Mouse (Mus musculus): ENCODE measurements around the gene Adamts6. TPM values are rescaled to one million over a fixed set of nuclear protein-coding genes. Genes with fewer than 3 reads are reported as not detected.

Adamts6 gene
- 4.6 and 5.1 TPM in 2 replicates for polyA plus RNA-seq (2015; fragmentation: Nextera tagmentation; extraction: Ambion mirVana)

GRCm38 (mm10) chr13:104287366-104288225 is at the start of gene Adamts6:
Adamts6 (plus strand) TSS chr13:104287835.
- WGBS: 1% methylated on average over 23 of the region's 23 CpGs
- Histone ChIP-seq H3K9ac (peak within 1 kb of the TSS; percentile 59), H3K4me2 (peak within 1 kb of the TSS; percentile 64), H3K27ac (peak within 1 kb of the TSS; percentile 97), H3K4me1 (replicated peaks) (0 out of 2 replicates have a peak, but pooled peaks cover 5% of the 10 kb centered on the region), H3K4me3 (peak within 1 kb of the TSS; percentile 58), H3K36me3 (no peaks in the 10 kb centered on the region), H3K27me3 (no peaks in the 10 kb centered on the region), H3K9me3 (replicated peaks) (no peaks in the 10 kb centered on the region)
- ATAC-seq (replicated peaks; ENCODE audit: insufficient number of reproducible peaks, insufficient read depth, low FRiP score, low read depth): no peak

DNA sequence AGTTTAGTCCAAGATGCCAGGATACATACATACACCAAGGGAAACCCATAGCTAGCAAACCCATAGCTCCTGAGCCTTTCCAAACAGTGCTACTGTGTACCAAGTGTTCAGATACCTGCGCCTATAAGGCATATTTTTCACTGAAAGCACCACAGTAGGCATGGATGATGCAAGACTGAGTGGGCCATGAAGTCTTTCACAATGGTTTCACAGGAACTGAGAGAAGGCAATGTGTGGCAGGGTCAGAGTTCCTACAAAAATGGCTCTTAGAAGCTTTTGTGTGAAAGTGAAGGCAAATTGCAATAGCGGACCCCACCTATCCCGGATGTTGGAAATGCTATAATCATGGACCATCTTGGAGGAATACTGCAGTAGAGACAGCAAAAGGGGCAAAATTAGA is 28.6 kb upstream of the Adamts6 start:
- Histone ChIP-seq H3K4me1 (replicated peaks) (no peaks in the 10 kb centered on the region), H3K36me3 (no peaks in the 10 kb centered on the region), H3K27ac (no peak overlapping the region), H3K9ac (no peak overlapping the region), H3K4me2 (no peak overlapping the region), H3K9me3 (replicated peaks) (no peaks in the 10 kb centered on the region; the same call in 1 of the 2 replicates), H3K4me3 (no peak overlapping the region), H3K27me3 (no peaks in the 10 kb centered on the region)
- no peak for ATAC-seq (replicated peaks; ENCODE audit: insufficient number of reproducible peaks, insufficient read depth, low FRiP score, low read depth)
- 90% methylated on average over 3 of the region's 3 CpGs for WGBS

DNA sequence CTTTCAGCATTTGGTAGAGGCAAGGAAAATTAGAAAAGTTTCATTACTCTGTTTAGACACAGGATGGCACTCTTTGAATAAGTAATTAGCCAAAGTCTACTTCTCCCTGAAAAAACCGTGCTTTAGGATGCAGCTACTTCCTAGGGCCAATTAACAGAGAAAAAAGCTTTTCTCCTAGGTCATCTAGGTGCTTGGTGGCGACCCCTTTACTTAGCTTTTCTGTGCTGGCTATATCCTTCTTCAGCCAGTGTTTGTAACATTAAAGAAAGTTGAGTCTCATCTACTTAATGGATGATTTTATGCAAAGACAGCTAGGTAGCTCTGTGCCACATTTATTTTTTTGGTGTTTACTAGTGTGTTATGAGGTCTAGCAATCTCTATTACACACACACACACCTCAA is 2.6 kb upstream of the Adamts6 start:
- WGBS: 6% methylated on average over 2 of the region's 2 CpGs
- no peaks in the 10 kb centered on the region for H3K27me3 ChIP-seq
- H3K27ac ChIP-seq: peak overlapping the region; percentile 97
- peak overlapping the region; percentile 64 for H3K4me2 ChIP-seq
- peak overlapping the region; percentile 58; the same call in 1 of the 2 replicates for H3K4me3 ChIP-seq
- H3K9me3 ChIP-seq (replicated peaks): no peaks in the 10 kb centered on the region
- no peaks in the 10 kb centered on the region for H3K36me3 ChIP-seq
- H3K9ac ChIP-seq: no peak overlapping the region
- 0 out of 2 replicates have a peak, but pooled peaks cover 5% of the 10 kb centered on the region for H3K4me1 ChIP-seq (replicated peaks)
- ATAC-seq (replicated peaks; ENCODE audit: insufficient number of reproducible peaks, insufficient read depth, low FRiP score, low read depth): no peak

- H3K9me3 ChIP-seq (replicated peaks): no peaks in the 10 kb centered on the region
- H3K27ac ChIP-seq: peak overlapping the region; percentile 97
- H3K9ac ChIP-seq: peak overlapping the region; percentile 54
- under 1% methylated on average over 10 of the region's 10 CpGs for WGBS
- H3K4me3 ChIP-seq: peak overlapping the region; percentile 58
- no peak for ATAC-seq (replicated peaks; ENCODE audit: insufficient number of reproducible peaks, insufficient read depth, low FRiP score, low read depth)
- H3K36me3 ChIP-seq: no peaks in the 10 kb centered on the region
- no peaks in the 10 kb centered on the region for H3K27me3 ChIP-seq
- H3K4me1 ChIP-seq (replicated peaks): 0 out of 2 replicates have a peak, but pooled peaks cover 5% of the 10 kb centered on the region
- peak overlapping the region; percentile 64 for H3K4me2 ChIP-seq
These were observed 1.8 kb upstream of the Adamts6 start for GRCm38 (mm10) chr13:104285737-104286311.

DNA sequence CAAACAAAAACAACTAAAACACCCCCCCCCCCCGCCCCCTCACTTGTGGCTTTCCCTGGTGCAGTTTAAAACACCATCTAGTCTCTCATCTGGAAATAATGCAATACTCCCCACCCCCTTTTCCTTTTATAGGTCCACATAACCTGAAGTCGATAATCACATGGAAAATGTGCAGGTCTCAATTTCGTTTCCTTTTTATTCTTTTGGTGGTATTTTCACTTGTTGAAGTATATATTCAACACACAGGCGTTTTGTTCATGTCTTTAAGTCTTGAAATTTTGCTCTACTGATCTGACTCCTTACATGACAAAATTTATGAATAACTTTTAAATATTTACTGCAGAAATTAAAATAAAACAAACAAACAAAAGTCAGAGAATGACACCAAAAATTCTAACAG is 1.3 kb upstream of the Adamts6 start:
- H3K9me3 ChIP-seq (replicated peaks): no peaks in the 10 kb centered on the region
- WGBS: under 1% methylated on average over 4 of the region's 4 CpGs
- H3K27me3 ChIP-seq: no peaks in the 10 kb centered on the region
- peak overlapping the region; percentile 54 for H3K9ac ChIP-seq
- ATAC-seq (replicated peaks; ENCODE audit: insufficient number of reproducible peaks, insufficient read depth, low FRiP score, low read depth): no peak
- no peaks in the 10 kb centered on the region for H3K36me3 ChIP-seq
- H3K4me3 ChIP-seq: peak overlapping the region; percentile 58
- 0 out of 2 replicates have a peak, but pooled peaks cover 5% of the 10 kb centered on the region for H3K4me1 ChIP-seq (replicated peaks)
- H3K4me2 ChIP-seq: peak overlapping the region; percentile 64
- H3K27ac ChIP-seq: peak overlapping the region; percentile 97

GRCm38 (mm10) chr13:104286897-104287309 is 732 bp upstream of the Adamts6 start:
- Histone ChIP-seq H3K4me1 (replicated peaks) (0 out of 2 replicates have a peak, but pooled peaks cover 5% of the 10 kb centered on the region), H3K27ac (peak overlapping the region; percentile 97), H3K4me2 (peak overlapping the region; percentile 64), H3K4me3 (peak overlapping the region; percentile 58), H3K9ac (peak overlapping the region; percentile 59), H3K27me3 (no peaks in the 10 kb centered on the region), H3K36me3 (no peaks in the 10 kb centered on the region), H3K9me3 (replicated peaks) (no peaks in the 10 kb centered on the region)
- peak; percentile 94 for ATAC-seq (replicated peaks; ENCODE audit: insufficient number of reproducible peaks, insufficient read depth, low FRiP score, low read depth)
- WGBS: 0% methylated on average over 10 of the region's 10 CpGs

DNA sequence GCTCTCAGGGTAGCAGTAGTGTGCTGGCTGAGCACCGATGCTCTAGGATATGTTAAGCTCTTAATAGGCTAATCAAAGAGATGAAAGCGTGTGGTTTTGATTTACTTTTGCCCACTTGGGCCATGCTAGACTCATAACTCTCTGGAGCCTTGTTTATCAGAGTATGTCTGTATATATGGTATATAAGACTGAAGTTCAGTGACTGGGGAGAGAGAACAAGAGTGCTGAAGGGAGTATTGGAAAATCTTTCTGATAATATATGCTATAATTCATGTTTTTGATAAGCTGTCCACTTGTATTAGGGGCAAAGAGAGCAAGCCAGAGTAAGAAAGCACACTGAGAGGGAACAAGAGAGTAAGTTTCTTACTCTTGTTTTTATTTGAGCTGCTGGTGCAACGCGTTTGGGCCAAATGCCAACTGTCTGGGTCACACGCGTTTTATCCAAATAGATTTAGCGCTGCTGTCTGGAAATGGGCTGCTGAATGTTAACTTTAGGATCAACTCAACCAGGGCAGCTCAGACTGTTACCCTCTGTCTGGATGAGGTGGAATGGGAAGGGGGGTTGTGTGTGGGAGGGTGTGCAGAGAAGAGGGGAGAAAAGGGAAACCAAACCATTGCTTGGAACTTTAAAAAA is 708 bp downstream of the Adamts6 start:
- ATAC-seq (replicated peaks; ENCODE audit: insufficient number of reproducible peaks, insufficient read depth, low FRiP score, low read depth): no peak
- peak overlapping the region; percentile 64 for H3K4me2 ChIP-seq
- H3K36me3 ChIP-seq: no peaks in the 10 kb centered on the region
- peak overlapping the region; percentile 58 for H3K4me3 ChIP-seq
- H3K4me1 ChIP-seq (replicated peaks): 0 out of 2 replicates have a peak, but pooled peaks cover 5% of the 10 kb centered on the region
- peak overlapping the region; percentile 59 for H3K9ac ChIP-seq
- no peaks in the 10 kb centered on the region for H3K9me3 ChIP-seq (replicated peaks)
- no peaks in the 10 kb centered on the region for H3K27me3 ChIP-seq
- H3K27ac ChIP-seq: peak overlapping the region; percentile 97
- 1% methylated on average over 7 of the region's 7 CpGs for WGBS

DNA sequence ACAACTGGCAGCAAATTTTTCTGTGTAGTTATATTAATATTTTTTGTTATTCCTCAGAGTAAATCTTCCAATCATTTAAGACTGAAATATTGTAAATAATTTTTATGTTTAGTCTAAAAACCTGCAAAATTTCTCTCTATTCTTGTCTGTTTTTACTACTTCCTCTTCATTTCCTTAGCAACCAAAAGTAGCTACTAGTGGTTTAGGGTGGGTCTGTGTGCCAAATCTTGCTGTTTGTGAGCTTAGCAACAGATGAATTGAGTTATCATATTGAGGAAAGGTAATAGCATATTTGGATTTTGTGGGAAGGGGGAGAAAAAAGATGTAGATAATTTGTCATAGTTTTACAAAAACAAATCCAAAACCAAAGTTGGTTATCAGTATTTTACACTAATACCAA is 1.5 kb downstream of the Adamts6 start:
- H3K9ac ChIP-seq: no peak overlapping the region

GRCm38 (mm10) chr13:104295472-104295871 is 7.8 kb downstream of the Adamts6 start:
- peaks cover 4% of the 10 kb centered on the region; the same call in 1 of the 2 replicates for H3K4me1 ChIP-seq (replicated peaks)
- no peak overlapping the region for H3K4me2 ChIP-seq
- H3K36me3 ChIP-seq: peaks cover 23% of the 10 kb centered on the region
- no peak for ATAC-seq (replicated peaks; ENCODE audit: insufficient number of reproducible peaks, insufficient read depth, low FRiP score, low read depth)
- H3K9me3 ChIP-seq (replicated peaks): no peaks in the 10 kb centered on the region
- H3K27ac ChIP-seq: no peak overlapping the region
- 76% methylated on average over 1 of the region's 1 CpGs for WGBS
- H3K9ac ChIP-seq: no peak overlapping the region
- no peaks in the 10 kb centered on the region for H3K27me3 ChIP-seq
- no peak overlapping the region for H3K4me3 ChIP-seq

More for the DNA sequence above, 1.5 kb downstream of the Adamts6 start:
- ATAC-seq (replicated peaks; ENCODE audit: insufficient number of reproducible peaks, insufficient read depth, low FRiP score, low read depth): no peak
- peak overlapping the region; percentile 64 for H3K4me2 ChIP-seq
- H3K9me3 ChIP-seq (replicated peaks): no peaks in the 10 kb centered on the region
- H3K4me1 ChIP-seq (replicated peaks): 0 out of 2 replicates have a peak, but pooled peaks cover 5% of the 10 kb centered on the region
- peak overlapping the region; percentile 58 for H3K4me3 ChIP-seq
- no peaks in the 10 kb centered on the region for H3K27me3 ChIP-seq
- no peaks in the 10 kb centered on the region for H3K36me3 ChIP-seq
- peak overlapping the region; percentile 97; the same call in 1 of the 2 replicates for H3K27ac ChIP-seq

- H3K27ac ChIP-seq: no peak overlapping the region
- no peak for ATAC-seq (replicated peaks; ENCODE audit: insufficient number of reproducible peaks, insufficient read depth, low FRiP score, low read depth)
- H3K36me3 ChIP-seq: peaks cover 3% of the 10 kb centered on the region; the same call in 1 of the 2 replicates
- 91% methylated on average over 3 of the region's 3 CpGs for WGBS
- H3K4me2 ChIP-seq: no peak overlapping the region
- no peak overlapping the region for H3K9ac ChIP-seq
- no peaks in the 10 kb centered on the region for H3K9me3 ChIP-seq (replicated peaks)
- no peak overlapping the region for H3K4me3 ChIP-seq
- no peaks in the 10 kb centered on the region for H3K4me1 ChIP-seq (replicated peaks)
- no peaks in the 10 kb centered on the region for H3K27me3 ChIP-seq
These were observed 41.7 kb downstream of the Adamts6 start for GRCm38 (mm10) chr13:104329336-104329735.

DNA sequence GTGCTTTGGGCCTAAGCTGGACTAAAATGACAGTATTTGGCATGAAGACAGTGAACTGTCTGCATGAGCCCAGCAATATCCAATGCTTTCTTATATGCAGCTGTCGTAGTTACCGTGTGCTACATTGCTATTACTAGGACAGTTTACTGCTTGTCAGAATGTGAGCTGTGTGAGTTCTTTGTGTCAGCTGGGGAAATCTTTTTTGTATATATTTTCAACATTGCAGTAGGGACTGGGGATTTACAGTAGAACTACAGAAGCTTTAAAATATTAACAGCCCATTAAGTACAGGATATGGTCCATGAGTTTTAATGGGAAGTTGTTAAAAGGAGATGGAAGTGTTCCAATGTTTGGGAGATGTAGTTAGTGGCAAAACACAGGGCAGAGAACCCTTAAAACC is 42.1 kb downstream of the Adamts6 start:
- no peaks in the 10 kb centered on the region for H3K4me1 ChIP-seq (replicated peaks)
- H3K4me2 ChIP-seq: no peak overlapping the region
- H3K27me3 ChIP-seq: no peaks in the 10 kb centered on the region
- H3K9ac ChIP-seq: no peak overlapping the region
- H3K27ac ChIP-seq: no peak overlapping the region
- WGBS: 80% methylated on average over 2 of the region's 2 CpGs
- ATAC-seq (replicated peaks; ENCODE audit: insufficient number of reproducible peaks, insufficient read depth, low FRiP score, low read depth): no peak
- no peaks in the 10 kb centered on the region for H3K9me3 ChIP-seq (replicated peaks)
- peaks cover 3% of the 10 kb centered on the region; the same call in 1 of the 2 replicates for H3K36me3 ChIP-seq
- H3K4me3 ChIP-seq: no peak overlapping the region
